Mouse (Mus musculus) kidney, embryonic 15.5 days (tissue): ENCODE measurements around the gene Asnsd1. TPM values are rescaled to one million over a fixed set of nuclear protein-coding genes. Genes with fewer than 3 reads are reported as not detected.

Experiments
- ATAC-seq: fragments of 200-750 bp; cut with Nextera tagmentation; replicated peaks from 2 replicates; pipeline ENCODE4 v1.8.0; 2017; ENCODE audit warnings: moderate TSS enrichment; ENCODE audit not compliant: low FRiP score
- H3K27ac ChIP-seq: fragments of 300-500 bp; sonication (generic); 2 replicates; pipeline ENCODE4 v1.5.1; 2015; ENCODE audit warnings: mild to moderate bottlenecking, inconsistent platforms
- H3K27me3 ChIP-seq: fragments of 300-500 bp; sonication (generic); 2 replicates; pipeline ENCODE4 v1.6.1; 2015; ENCODE audit warnings: inconsistent platforms
- H3K36me3 ChIP-seq: fragments of 300-500 bp; sonication (generic); 2 replicates; pipeline ENCODE4 v1.6.1; 2015; ENCODE audit warnings: inconsistent platforms
- H3K4me1 ChIP-seq: fragments of 300-500 bp; sonication (generic); 2 replicates; pipeline ENCODE4 v1.6.1; 2015; ENCODE audit warnings: inconsistent platforms
- H3K4me2 ChIP-seq: fragments of 300-500 bp; sonication (generic); 2 replicates; pipeline ENCODE4 v1.6.1; 2015; ENCODE audit warnings: moderate library complexity, mild to moderate bottlenecking, inconsistent platforms
- H3K4me3 ChIP-seq: fragments of 300-500 bp; sonication (generic); replicated peaks from 2 replicates; pipeline ENCODE4 v1.5.1; 2015; ENCODE audit warnings: mild to moderate bottlenecking, inconsistent platforms
- H3K9ac ChIP-seq: fragments of 300-500 bp; sonication (generic); 2 replicates; pipeline ENCODE4 v1.6.1; 2015; ENCODE audit warnings: mild to moderate bottlenecking, inconsistent platforms
- H3K9me3 ChIP-seq: fragments of 300-500 bp; sonication (generic); replicated peaks from 2 replicates; pipeline ENCODE4 v1.6.1; 2016; ENCODE audit warnings: inconsistent platforms
- WGBS: fragments of 180-500 bp; shearing (Covaris S2); methylation state at CpG from one replicate; pipeline ENCODE4 v1.1.7; 2015; ENCODE audit warnings: mixed read lengths; 5-methylcytosine and 5-hydroxymethylcytosine counted together
- polyA plus RNA-seq: library from polyadenylated mRNA; unstranded; fragments of >200 nt; fragmentation: Nextera tagmentation; extraction: Ambion mirVana; gene quantifications from 2 replicates; pipeline ENCODE4 v1.2.1, GENCODE M21; 2015

Gene Asnsd1
- polyA plus RNA-seq, 1 experiment from 2014 or later: 69.5 TPM

DNA sequence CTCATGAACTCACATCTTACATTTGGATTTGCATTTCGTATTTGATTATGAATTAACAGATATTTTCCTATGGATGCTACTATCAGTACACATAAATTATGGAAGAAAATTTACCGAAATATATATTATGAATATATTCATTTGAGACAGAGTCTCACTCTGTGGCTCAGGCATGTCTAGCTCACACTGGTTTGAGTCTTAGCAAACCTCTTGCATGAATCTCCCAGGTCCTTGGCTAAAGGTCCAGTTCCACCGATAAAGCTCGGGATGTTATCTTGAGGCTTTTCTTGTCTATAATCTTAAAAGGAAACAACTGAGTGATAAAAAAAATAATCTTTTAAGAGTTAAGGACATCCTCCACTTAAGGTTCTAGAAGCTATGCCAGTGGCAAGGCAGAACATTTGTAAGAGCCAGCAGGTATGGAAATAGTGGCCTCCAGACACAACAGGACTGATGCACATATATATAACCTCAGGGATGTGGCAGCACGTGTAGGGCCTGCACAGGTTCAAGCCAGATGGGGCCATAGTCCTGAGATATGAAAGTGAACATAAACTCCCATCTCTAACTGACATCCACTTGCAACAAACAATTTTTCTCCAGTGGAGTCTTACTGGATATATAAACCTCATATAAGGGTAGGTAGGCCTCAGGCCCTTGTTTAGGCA lies 27.6 kb downstream of the Asnsd1 start:
- Histone ChIP-seq H3K4me3 (no peak overlapping the region), H3K9me3 (no peaks in the 10 kb centered on the region), H3K4me2 (no peak overlapping the region), H3K4me1 (no peaks in the 10 kb centered on the region), H3K27me3 (no peaks in the 10 kb centered on the region), H3K27ac (no peak overlapping the region), H3K9ac (no peak overlapping the region), H3K36me3 (peaks cover 25% of the 10 kb centered on the region; the same call in 1 of the 2 replicates)
- ATAC-seq: no peak
- 92% methylated on average over 5 of the region's 5 CpGs for WGBS

DNA sequence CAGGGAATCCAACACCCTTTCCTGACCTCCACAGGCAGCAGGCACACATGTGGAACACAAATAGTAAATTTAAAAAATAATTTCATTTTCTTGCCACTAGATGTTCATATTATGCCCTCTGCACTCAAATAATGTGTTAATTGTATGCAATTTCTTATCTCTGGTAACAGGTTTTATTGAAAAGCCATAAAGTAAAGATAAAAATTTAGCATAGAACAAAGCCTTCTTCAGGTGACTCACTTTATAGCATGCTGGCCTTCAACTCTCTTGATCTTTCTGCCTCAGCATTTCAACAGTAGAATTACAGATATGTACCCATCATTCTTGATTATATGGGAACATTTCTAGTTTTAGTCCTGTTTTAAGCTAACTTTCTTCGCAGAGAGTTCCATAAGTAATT lies 28.3 kb downstream of the Asnsd1 start:
- H3K36me3 ChIP-seq: peaks cover 31% of the 10 kb centered on the region; the same call in 1 of the 2 replicates
- H3K4me2 ChIP-seq: no peak overlapping the region
- H3K9ac ChIP-seq: no peak overlapping the region
- H3K27ac ChIP-seq: no peak overlapping the region
- H3K4me3 ChIP-seq: no peak overlapping the region
- WGBS: 95% methylated on average over 1 of the region's 1 CpGs
- H3K9me3 ChIP-seq: no peaks in the 10 kb centered on the region
- H3K27me3 ChIP-seq: no peaks in the 10 kb centered on the region
- no peaks in the 10 kb centered on the region for H3K4me1 ChIP-seq
- no peak for ATAC-seq

DNA sequence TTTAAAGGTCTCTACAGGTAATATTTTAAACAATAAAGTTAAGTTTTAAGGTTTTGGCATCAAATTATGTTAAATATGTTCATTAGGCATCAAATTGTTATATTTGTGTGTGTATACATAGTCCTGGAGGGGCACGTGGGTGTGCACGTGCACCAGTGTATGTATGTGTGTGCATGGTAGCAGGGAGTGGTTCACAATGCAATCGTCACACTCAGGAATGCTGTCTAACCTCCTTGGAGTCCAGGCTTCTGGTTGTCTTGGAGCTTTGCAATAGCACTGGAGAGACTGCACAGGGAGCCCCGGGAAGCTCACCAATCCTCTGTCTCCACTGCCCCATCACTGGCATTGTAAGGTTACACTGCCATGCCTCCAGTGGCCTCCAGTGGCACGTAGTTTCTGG lies 29.3 kb downstream of the Asnsd1 start:
- Histone ChIP-seq H3K9ac (no peak overlapping the region), H3K4me1 (no peaks in the 10 kb centered on the region), H3K27me3 (no peaks in the 10 kb centered on the region), H3K27ac (no peak overlapping the region), H3K4me2 (no peak overlapping the region), H3K9me3 (no peaks in the 10 kb centered on the region), H3K4me3 (no peak overlapping the region), H3K36me3 (peaks cover 37% of the 10 kb centered on the region)
- WGBS: 93% methylated on average over 5 of the region's 5 CpGs
- ATAC-seq: no peak

DNA sequence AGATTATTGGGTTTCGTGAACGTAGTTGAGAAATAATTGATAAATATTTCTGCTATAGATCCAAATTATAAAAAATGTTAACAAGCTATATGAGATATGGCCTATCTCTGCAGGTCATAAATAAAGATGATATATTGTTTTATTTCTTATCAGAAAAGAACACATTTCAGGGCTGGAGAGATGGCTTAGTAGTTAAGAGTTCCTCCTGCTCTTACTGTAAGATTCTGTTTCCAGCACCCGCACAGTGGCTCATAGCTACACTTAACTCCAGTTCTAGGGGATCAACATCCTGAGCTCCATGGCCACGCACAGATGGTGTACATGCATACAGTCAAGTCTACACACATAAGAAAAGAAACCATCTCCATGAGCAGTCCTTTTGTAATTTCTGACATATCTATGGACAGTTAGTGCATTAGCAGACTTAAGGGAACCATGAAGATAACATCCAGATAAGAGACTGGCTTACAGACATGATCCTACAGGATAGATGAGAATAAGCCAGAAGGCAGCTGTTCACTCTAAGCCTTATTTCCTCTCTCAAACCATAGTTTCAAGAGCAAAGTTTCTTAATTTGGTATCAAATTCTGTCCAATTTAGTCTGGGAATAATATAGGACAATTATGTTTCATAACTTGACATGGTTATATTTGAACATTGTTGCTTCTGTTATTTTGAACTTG lies 30.7 kb downstream of the Asnsd1 start:
- H3K27ac ChIP-seq: no peak overlapping the region
- no peak for ATAC-seq
- H3K36me3 ChIP-seq: peaks cover 46% of the 10 kb centered on the region
- H3K9me3 ChIP-seq: no peaks in the 10 kb centered on the region
- no peaks in the 10 kb centered on the region for H3K4me1 ChIP-seq
- WGBS: 90% methylated on average over 4 of the region's 4 CpGs
- H3K27me3 ChIP-seq: no peaks in the 10 kb centered on the region
- H3K9ac ChIP-seq: no peak overlapping the region
- no peak overlapping the region for H3K4me2 ChIP-seq
- no peak overlapping the region for H3K4me3 ChIP-seq

DNA sequence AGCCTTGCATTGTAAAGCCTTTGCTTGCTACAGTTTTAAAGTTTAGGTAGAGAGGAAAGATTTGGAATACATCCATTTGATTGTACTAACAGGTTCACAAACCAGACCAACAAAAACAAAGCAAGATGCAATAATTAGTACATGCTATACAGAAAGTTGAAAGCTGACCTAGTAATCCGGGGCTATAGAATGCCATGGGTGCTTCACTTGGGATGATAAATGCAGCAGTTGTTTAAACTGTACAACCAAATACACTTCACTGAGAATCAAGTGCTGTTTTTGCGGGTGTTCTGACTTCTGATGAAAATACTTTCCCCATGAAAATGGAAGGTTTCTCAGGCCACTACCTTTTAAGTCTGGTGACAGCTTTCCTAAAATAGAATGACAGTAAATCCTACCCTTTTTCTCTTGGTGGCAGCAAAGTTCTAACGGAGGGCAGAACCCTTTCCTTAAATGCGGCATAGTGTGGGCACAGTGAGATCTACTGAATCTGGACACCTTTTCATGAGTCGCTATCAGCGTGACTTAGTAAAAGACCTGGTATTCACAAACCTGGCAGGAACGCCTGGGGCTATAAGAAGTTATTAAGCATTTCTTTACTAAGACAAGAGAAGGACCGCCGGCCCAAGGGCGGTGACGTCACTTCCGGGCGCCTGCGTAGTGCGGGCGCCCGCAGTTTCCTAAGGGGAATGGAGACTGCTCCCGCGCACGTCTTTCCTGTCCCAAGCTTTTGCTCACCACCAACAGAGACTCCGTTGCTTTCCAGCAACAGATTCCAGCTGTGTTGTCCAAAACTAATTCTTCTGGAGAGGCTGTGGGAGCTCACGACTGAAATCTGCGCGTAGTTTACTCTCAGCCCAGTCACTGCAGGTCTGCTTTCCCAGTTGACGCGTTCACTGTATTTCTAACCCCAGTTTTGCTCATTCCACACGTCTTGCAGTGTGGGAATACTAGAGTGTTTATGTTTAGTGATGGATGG lies 39.3 kb downstream of the Asnsd1 start, which contains the start of gene Osgepl1:
Osgepl1 (plus strand) TSS at position 636 of the 979 bp plus-strand sequence.
- ATAC-seq: peak; percentile 98
- Histone ChIP-seq H3K4me1 (peaks cover 9% of the 10 kb centered on the region; the same call in 1 of the 2 replicates), H3K4me3 (peak within 1 kb of the TSS; percentile 55), H3K4me2 (peak within 1 kb of the TSS; percentile 65), H3K9ac (peak within 1 kb of the TSS; percentile 51), H3K27me3 (no peaks in the 10 kb centered on the region), H3K9me3 (no peaks in the 10 kb centered on the region), H3K36me3 (peaks cover 14% of the 10 kb centered on the region), H3K27ac (peak within 1 kb of the TSS; percentile 83)
- 3% methylated on average over 27 of the region's 27 CpGs for WGBS

DNA sequence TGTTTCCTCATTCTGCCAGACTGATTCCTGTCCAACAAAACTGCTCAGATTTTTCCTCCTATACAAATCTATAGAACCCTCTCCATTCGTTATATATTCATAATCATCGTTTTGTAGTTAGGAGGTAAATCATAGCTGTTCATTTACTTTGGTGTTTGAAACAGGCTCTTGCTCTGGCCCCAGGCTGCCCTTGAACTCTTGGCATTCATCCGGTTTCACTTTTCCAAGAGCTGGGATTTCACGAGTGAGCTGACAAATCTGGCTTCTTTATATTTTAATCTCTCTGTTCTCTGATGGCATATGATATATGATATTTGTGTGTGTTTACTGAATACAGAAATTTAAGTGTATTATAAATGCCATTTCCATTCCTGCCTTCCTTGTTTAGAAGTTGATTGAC lies 52.0 kb downstream of the Asnsd1 start:
- H3K27me3 ChIP-seq: no peaks in the 10 kb centered on the region
- WGBS: 84% methylated on average over 4 of the region's 4 CpGs
- H3K27ac ChIP-seq: no peak overlapping the region
- H3K36me3 ChIP-seq: peaks cover 14% of the 10 kb centered on the region; the same call in 1 of the 2 replicates
- H3K4me1 ChIP-seq: peaks cover 5% of the 10 kb centered on the region; the same call in 1 of the 2 replicates
- H3K4me2 ChIP-seq: no peak overlapping the region
- H3K9ac ChIP-seq: no peak overlapping the region
- no peak overlapping the region for H3K4me3 ChIP-seq
- no peaks in the 10 kb centered on the region for H3K9me3 ChIP-seq
- ATAC-seq: no peak

DNA sequence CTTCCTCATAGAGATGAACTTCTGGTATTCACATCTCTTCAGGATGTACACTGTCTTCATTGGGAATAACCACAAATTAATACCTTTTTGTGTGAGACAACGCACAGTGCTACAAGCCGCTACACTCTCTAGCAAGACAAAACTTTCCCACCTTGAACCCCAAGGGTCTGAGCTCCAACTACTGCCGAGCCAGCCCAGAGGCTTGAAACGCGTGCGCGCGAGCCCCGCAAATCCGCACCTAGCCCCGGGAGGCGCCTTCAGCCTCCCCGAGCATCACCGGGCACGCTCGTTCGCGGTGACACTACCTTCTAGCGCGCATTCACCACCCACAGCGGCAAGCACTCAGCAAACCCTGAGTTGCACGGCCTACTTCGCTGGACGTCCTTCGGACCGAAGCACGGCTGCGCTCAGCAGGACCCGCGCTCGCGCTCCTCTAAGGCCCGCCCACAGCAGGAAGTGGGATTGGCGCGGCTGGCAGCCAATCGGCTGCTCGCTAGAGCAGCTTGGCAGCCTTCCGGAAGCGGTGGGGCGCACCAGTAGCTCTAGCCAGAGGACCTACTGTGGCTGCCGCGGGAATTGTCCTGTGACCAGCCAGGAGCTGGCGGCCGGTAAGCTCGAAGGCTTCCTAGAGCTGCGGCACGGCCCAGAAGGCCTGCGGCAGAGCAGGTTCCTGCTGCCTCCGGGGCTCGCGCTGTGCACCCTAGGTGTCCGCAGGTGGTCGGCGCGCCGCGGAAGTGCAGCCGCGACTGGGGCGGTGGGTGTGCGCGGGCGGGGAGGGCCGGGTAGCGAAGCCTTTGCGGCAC lies 55.8 kb downstream of the Asnsd1 start, which contains the start of the genes Pms1, Ormdl1 and Gm28778:
Pms1 (minus strand) TSS at position 438 of the 803 bp plus-strand sequence.
Ormdl1 (plus strand) TSS at position 515 of the 803 bp plus-strand sequence.
Gm28778 (plus strand) TSS at position 531 of the 803 bp plus-strand sequence.
- under 1% methylated on average over 66 of the region's 66 CpGs for WGBS
- Histone ChIP-seq H3K36me3 (peaks cover 10% of the 10 kb centered on the region; the same call in 1 of the 2 replicates), H3K4me3 (peak within 1 kb of the TSS; percentile 82), H3K4me2 (peak within 1 kb of the TSS; percentile 63), H3K9ac (peak within 1 kb of the TSS; percentile 77), H3K27ac (peak within 1 kb of the TSS; percentile 93), H3K9me3 (no peaks in the 10 kb centered on the region), H3K27me3 (no peaks in the 10 kb centered on the region), H3K4me1 (peaks cover 5% of the 10 kb centered on the region; the same call in 1 of the 2 replicates)
- ATAC-seq: peak; percentile 100

Other genes starting within 250 kb of the Asnsd1 start
- gene 1700019A02Rik, start 165.1 kb downstream of the Asnsd1 start, polyA plus RNA-seq: not detected in 2 replicates
- 18.6 and 19.1 TPM in 2 replicates for gene Pms1, start 55.7 kb downstream of the Asnsd1 start, polyA plus RNA-seq
- gene Ormdl1, start 55.7 kb downstream of the Asnsd1 start, polyA plus RNA-seq: 42.7 and 42.9 TPM in 2 replicates
- not detected in 2 replicates for gene Gm28778, start 55.6 kb downstream of the Asnsd1 start, polyA plus RNA-seq
- 19.3 and 23.2 TPM in 2 replicates for gene Osgepl1, start 39.1 kb downstream of the Asnsd1 start, polyA plus RNA-seq
- 3.1 TPM in 1 of 2 replicates, not detected in the other for gene Asdurf, start 133 bp downstream of the Asnsd1 start, polyA plus RNA-seq
- gene Gm28551, start 85 bp downstream of the Asnsd1 start, polyA plus RNA-seq: 0.65 and 0.77 TPM in 2 replicates